Mouse (Mus musculus): ENCODE data around the gene Glrb. TPM values are rescaled to one million over a fixed set of nuclear protein-coding genes. Genes with fewer than 3 reads are reported as not detected.

The Glrb gene
- polyA plus RNA-seq, 1 experiment, result 0.34 TPM

- H3K27me3 ChIP-seq (ENCODE audit: control insufficient read depth, insufficient read depth, low read length), result no peaks in the 10 kb centered on the region; the same call in 1 of the 2 replicates
- no peaks in the 10 kb centered on the region for H3K36me3 ChIP-seq (ENCODE audit: control insufficient read depth, insufficient read depth, low read length)
- TF ChIP-seq POLR2A (IDR thresholded peaks at IDR 0.05; ENCODE audit: control insufficient read depth, extremely low read depth, insufficient read depth, low read length, poor library complexity) (no peak), CTCF (IDR thresholded peaks at IDR 0.05; ENCODE audit: borderline replicate concordance, control insufficient read depth, extremely low read depth, insufficient read depth, low read length, poor library complexity) (no peak)
- H3K4me1 ChIP-seq (replicated peaks; ENCODE audit: control insufficient read depth, insufficient read depth, low read length), result peaks cover 17% of the 10 kb centered on the region
- peak; percentile 43 for DNase-seq
- no peak overlapping the region for H3K27ac ChIP-seq (ENCODE audit: control insufficient read depth, insufficient read depth, low read length)
- 1% methylated on average over 29 of the region's 29 CpGs for WGBS
- H3K4me3 ChIP-seq (ENCODE audit: control insufficient read depth, insufficient read depth, low read length), result peak overlapping the region; percentile 21
Observed at GRCm38 (mm10) chr3:80800299-80800994, 113.0 kb downstream of the Glrb start.

- Histone ChIP-seq H3K4me3 (ENCODE audit: control insufficient read depth, insufficient read depth, low read length) (no peak overlapping the region), H3K27me3 (ENCODE audit: control insufficient read depth, insufficient read depth, low read length) (no peaks in the 10 kb centered on the region; the same call in 1 of the 2 replicates), H3K27ac (ENCODE audit: control insufficient read depth, insufficient read depth, low read length) (no peak overlapping the region), H3K36me3 (ENCODE audit: control insufficient read depth, insufficient read depth, low read length) (no peaks in the 10 kb centered on the region), H3K4me1 (replicated peaks; ENCODE audit: control insufficient read depth, insufficient read depth, low read length) (peaks cover 17% of the 10 kb centered on the region)
- 98% methylated on average over 1 of the region's 1 CpGs for WGBS
- no peak for TF ChIP-seq CTCF (IDR thresholded peaks at IDR 0.05; ENCODE audit: borderline replicate concordance, control insufficient read depth, extremely low read depth, insufficient read depth, low read length, poor library complexity)
- TF ChIP-seq POLR2A (IDR thresholded peaks at IDR 0.05; ENCODE audit: control insufficient read depth, extremely low read depth, insufficient read depth, low read length, poor library complexity), result no peak
- no peak for DNase-seq
Observed at GRCm38 (mm10) chr3:80797935-80798334, 115.5 kb downstream of the Glrb start.

GRCm38 (mm10) chr3:80796764-80797163 is 116.7 kb downstream of the Glrb start:
- Histone ChIP-seq H3K36me3 (ENCODE audit: control insufficient read depth, insufficient read depth, low read length) (no peaks in the 10 kb centered on the region), H3K4me1 (replicated peaks; ENCODE audit: control insufficient read depth, insufficient read depth, low read length) (peaks cover 13% of the 10 kb centered on the region), H3K4me3 (ENCODE audit: control insufficient read depth, insufficient read depth, low read length) (no peak overlapping the region), H3K27ac (ENCODE audit: control insufficient read depth, insufficient read depth, low read length) (no peak overlapping the region), H3K27me3 (ENCODE audit: control insufficient read depth, insufficient read depth, low read length) (no peaks in the 10 kb centered on the region; the same call in 1 of the 2 replicates)
- DNase-seq, result no peak
- TF ChIP-seq CTCF (IDR thresholded peaks at IDR 0.05; ENCODE audit: borderline replicate concordance, control insufficient read depth, extremely low read depth, insufficient read depth, low read length, poor library complexity) (no peak), POLR2A (IDR thresholded peaks at IDR 0.05; ENCODE audit: control insufficient read depth, extremely low read depth, insufficient read depth, low read length, poor library complexity) (no peak)

GRCm38 (mm10) chr3:80795284-80795683 is 118.2 kb downstream of the Glrb start:
- no peak for DNase-seq
- Histone ChIP-seq H3K36me3 (ENCODE audit: control insufficient read depth, insufficient read depth, low read length) (no peaks in the 10 kb centered on the region), H3K27me3 (ENCODE audit: control insufficient read depth, insufficient read depth, low read length) (no peaks in the 10 kb centered on the region), H3K27ac (ENCODE audit: control insufficient read depth, insufficient read depth, low read length) (no peak overlapping the region), H3K4me1 (replicated peaks; ENCODE audit: control insufficient read depth, insufficient read depth, low read length) (0 out of 2 replicates have a peak, but pooled peaks cover under 1% of the 10 kb centered on the region), H3K4me3 (ENCODE audit: control insufficient read depth, insufficient read depth, low read length) (no peak overlapping the region)
- TF ChIP-seq CTCF (IDR thresholded peaks at IDR 0.05; ENCODE audit: borderline replicate concordance, control insufficient read depth, extremely low read depth, insufficient read depth, low read length, poor library complexity) (no peak), POLR2A (IDR thresholded peaks at IDR 0.05; ENCODE audit: control insufficient read depth, extremely low read depth, insufficient read depth, low read length, poor library complexity) (no peak)
- 86% methylated on average over 2 of the region's 2 CpGs for WGBS

Other genes starting within 250 kb of the Glrb start
- gene Gria2, start 110.8 kb downstream of the Glrb start, polyA plus RNA-seq (2012; rRNA removed), result 0.28 TPM in 2 replicates
- 1.3 and 1.8 TPM in 2 replicates for gene Pdgfc, start 122.8 kb upstream of the Glrb start, polyA plus RNA-seq (2012; rRNA removed)